Comparison of ENCODE assay signal across 17 mouse cellular contexts in genomic region chr12:54178323-54178722, GRCm38 (mm10).
"Had no signal": no experiment of that assay in that cellular context is flagged by ENCODE, and none has a peak within 500 bp of the region (broad histone marks: within the 10 kb centered on the region; RNA-seq: fewer than 3 reads in every experiment).

No protein-coding gene starts in this region.

- H3K4me1 ChIP-seq: liver, embryonic 13.5 days; liver, embryonic 15.5 days; lung, embryonic 15.5 days; midbrain, embryonic 13.5 days; midbrain, embryonic 15.5 days; neural tube, embryonic 12.5 days had no signal

- H3K36me3 ChIP-seq: liver, embryonic 13.5 days; liver, embryonic 15.5 days; midbrain, embryonic 13.5 days; midbrain, embryonic 15.5 days; neural tube, embryonic 12.5 days had no signal

- H3K4me3 ChIP-seq: liver, embryonic 13.5 days; liver, embryonic 15.5 days; lung, embryonic 15.5 days; midbrain, embryonic 13.5 days; midbrain, embryonic 15.5 days; neural tube, embryonic 12.5 days had no signal

- H3K27ac ChIP-seq: liver, embryonic 13.5 days; liver, embryonic 15.5 days; lung, embryonic 15.5 days; macrophage; midbrain, embryonic 13.5 days; midbrain, embryonic 15.5 days; neural tube, embryonic 12.5 days had no signal

- H3K27me3 ChIP-seq: liver, embryonic 13.5 days; liver, embryonic 15.5 days; lung, embryonic 15.5 days; midbrain, embryonic 13.5 days; midbrain, embryonic 15.5 days; neural tube, embryonic 12.5 days had no signal

- DNase-seq: liver, embryonic 13.5 days; liver, postnatal 0 days; lung, adult 2 months; lung, postnatal 14 days; lung, postnatal 36 days; right cerebral cortex, postnatal 14 days; spleen, adult 18-20 months; thymus, adult 18-20 months; thymus, postnatal 25 days; thymus, postnatal 4 days had no signal

- ATAC-seq: liver, postnatal 0 days; lung, postnatal 0 days; midbrain, embryonic 13.5 days; midbrain, embryonic 15.5 days had no signal
